Mouse (Mus musculus): ENCODE results near the gene Smim22.

DNA sequence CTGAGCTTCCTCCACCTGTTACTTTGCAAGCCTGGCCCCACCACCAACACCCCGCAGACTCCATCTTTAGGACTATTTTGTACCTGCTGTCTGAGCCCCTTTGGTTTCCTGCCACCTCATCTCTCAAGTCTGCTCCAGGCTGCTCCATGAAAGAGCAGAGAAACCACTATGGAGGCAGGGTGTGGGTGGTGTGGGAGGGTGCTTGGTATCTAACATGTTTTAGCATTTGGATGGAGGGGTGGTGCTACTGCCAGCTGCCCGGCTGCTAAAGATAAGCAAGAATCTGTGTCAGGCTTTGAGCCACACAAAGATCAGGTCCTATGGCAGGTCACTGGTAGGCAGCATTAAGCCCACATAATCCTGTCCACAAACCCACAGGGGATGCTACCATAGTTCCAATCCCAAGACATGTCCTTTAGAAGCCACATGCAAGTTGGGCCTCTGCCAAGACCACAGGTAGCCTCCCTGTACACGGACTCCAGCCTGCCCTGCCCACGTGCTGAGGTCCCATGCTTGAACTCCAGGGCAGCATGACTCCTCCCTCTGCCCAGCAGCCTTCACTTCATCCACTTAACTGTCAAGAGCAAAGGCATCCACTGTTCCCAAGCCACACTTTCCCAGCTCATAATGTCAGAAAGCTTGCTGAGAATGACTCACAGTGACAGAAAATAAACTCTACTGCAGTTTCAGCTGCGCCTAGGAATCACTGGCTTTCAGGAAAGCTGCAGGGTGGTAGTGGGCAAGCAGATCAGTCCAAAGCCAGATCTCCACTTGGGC lies 28.6 kb upstream of the Smim22 start:
- TF ChIP-seq POLR2A (IDR thresholded peaks at IDR 0.05; ENCODE audit: low read depth, low read length) (no peak), CTCF (conservative IDR thresholded peaks at IDR 0.05; ENCODE audit: insufficient read depth, insufficient read length, low read depth, low read length) (no peak)

Measured in kidney, adult 2 months (tissue).